Mouse (Mus musculus) embryonic facial prominence, embryonic 15.5 days (tissue): ENCODE measurements around the gene Ugt1a7c. TPM values are rescaled to one million over a fixed set of nuclear protein-coding genes. Genes with fewer than 3 reads are reported as not detected.
"Not testable (repeated sequence)": the region's sequence is repeated elsewhere in the genome, so short reads cannot be mapped to it uniquely, and the experiment has no call there.

Experiments used
- ATAC-seq: fragments of 200-750 bp; cut with Nextera tagmentation; 2 replicates; pipeline ENCODE4 v1.8.0; 2017; ENCODE audit warnings: low read depth, moderate TSS enrichment; ENCODE audit not compliant: insufficient number of reproducible peaks, low FRiP score, low TSS enrichment
- H3K27ac ChIP-seq: fragments of 300-500 bp; sonication (generic); replicated peaks from 2 replicates; pipeline ENCODE4 v1.5.1; 2015; ENCODE audit warnings: mild to moderate bottlenecking, inconsistent platforms
- H3K27me3 ChIP-seq: fragments of 300-500 bp; sonication (generic); 2 replicates; pipeline ENCODE4 v1.6.1; 2015; ENCODE audit warnings: inconsistent platforms
- H3K36me3 ChIP-seq: fragments of 300-500 bp; sonication (generic); 2 replicates; pipeline ENCODE4 v1.6.1; 2015; ENCODE audit warnings: mild to moderate bottlenecking, inconsistent platforms
- H3K4me1 ChIP-seq: fragments of 300-500 bp; sonication (generic); 2 replicates; pipeline ENCODE4 v1.6.1; 2015; ENCODE audit warnings: inconsistent platforms
- H3K4me2 ChIP-seq: fragments of 300-500 bp; sonication (generic); replicated peaks from 2 replicates; pipeline ENCODE4 v1.6.1; 2015; ENCODE audit warnings: mild to moderate bottlenecking, inconsistent platforms
- H3K4me3 ChIP-seq: fragments of 300-500 bp; sonication (generic); replicated peaks from 2 replicates; pipeline ENCODE4 v1.5.1; 2015; ENCODE audit warnings: mild to moderate bottlenecking, inconsistent platforms
- H3K9ac ChIP-seq: fragments of 300-500 bp; sonication (generic); 2 replicates; pipeline ENCODE4 v1.6.1; 2015; ENCODE audit warnings: inconsistent platforms
- H3K9me3 ChIP-seq: fragments of 300-500 bp; sonication (generic); replicated peaks from 2 replicates; pipeline ENCODE4 v1.6.1; 2016; ENCODE audit warnings: inconsistent platforms
- WGBS: fragments of 180-500 bp; shearing (Covaris S2); methylation state at CpG from one replicate; pipeline ENCODE4 v1.1.7; 2015; 5-methylcytosine and 5-hydroxymethylcytosine counted together
- polyA plus RNA-seq: library from polyadenylated mRNA; unstranded; fragments of >200 nt; fragmentation: Nextera tagmentation; extraction: Ambion mirVana; gene quantifications from 2 replicates; pipeline ENCODE4 v1.2.1, GENCODE M21; 2015

Gene Ugt1a7c
- polyA plus RNA-seq, 1 experiment from 2014 or later, result 3.0 TPM

- 56% methylated on average over 2 of the region's 2 CpGs for WGBS
- peaks cover 46% of the 10 kb centered on the region for H3K9me3 ChIP-seq
- no peaks in the 10 kb centered on the region for H3K27me3 ChIP-seq
- H3K36me3 ChIP-seq, result no peaks in the 10 kb centered on the region
- ATAC-seq, result no peak
- no peak overlapping the region for H3K9ac ChIP-seq
- no peaks in the 10 kb centered on the region for H3K4me1 ChIP-seq
- H3K27ac ChIP-seq, result no peak overlapping the region
- no peak overlapping the region for H3K4me3 ChIP-seq
- no peak overlapping the region for H3K4me2 ChIP-seq
Measured at GRCm38 (mm10) chr1:88217144-88217543, 122.3 kb downstream of the Ugt1a7c start.

GRCm38 (mm10) chr1:88217576-88217975 lies 122.7 kb downstream of the Ugt1a7c start:
- H3K27me3 ChIP-seq, result no peaks in the 10 kb centered on the region
- H3K27ac ChIP-seq, result no peak overlapping the region
- H3K36me3 ChIP-seq, result no peaks in the 10 kb centered on the region
- H3K4me3 ChIP-seq, result no peak overlapping the region
- H3K4me2 ChIP-seq, result no peak overlapping the region
- WGBS, result 37% methylated on average over 3 of the region's 3 CpGs
- no peak for ATAC-seq
- no peak overlapping the region for H3K9ac ChIP-seq
- H3K9me3 ChIP-seq, result peaks cover 42% of the 10 kb centered on the region
- no peaks in the 10 kb centered on the region for H3K4me1 ChIP-seq

DNA sequence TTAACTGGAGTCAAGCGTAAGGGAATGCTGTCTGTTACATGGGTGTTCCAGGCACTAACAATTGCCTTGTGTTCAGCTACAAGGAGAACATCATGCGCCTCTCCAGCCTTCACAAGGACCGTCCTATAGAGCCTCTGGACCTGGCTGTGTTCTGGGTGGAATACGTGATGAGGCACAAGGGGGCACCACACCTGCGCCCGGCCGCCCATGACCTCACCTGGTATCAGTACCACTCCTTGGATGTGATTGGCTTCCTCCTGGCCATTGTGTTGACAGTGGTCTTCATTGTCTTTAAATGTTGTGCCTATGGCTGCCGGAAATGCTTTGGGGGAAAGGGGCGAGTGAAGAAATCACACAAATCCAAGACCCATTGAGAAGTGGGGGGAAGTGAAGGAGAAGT lies 123.2 kb downstream of the Ugt1a7c start:
- no peak overlapping the region for H3K9ac ChIP-seq
- 73% methylated on average over 9 of the region's 9 CpGs for WGBS

DNA sequence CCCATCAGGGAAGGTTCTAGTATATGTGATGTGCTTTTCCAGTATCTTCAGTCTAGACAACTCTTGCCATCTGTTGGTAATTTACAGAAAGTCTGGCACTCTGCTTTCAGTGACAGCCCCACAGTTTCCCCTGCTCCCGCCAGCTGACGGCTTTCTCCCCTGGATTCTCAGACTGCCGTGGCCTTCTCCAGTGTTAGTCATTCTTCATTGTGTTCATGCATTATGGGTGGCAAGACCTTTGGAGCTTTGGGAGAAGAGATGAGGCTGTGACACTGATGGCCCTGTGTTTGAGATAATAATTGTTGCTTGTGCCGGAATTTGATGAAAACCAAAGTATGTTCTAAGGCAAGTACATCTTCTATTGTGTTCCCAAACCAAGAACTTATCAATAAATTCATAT lies 123.7 kb downstream of the Ugt1a7c start:
- Histone ChIP-seq H3K9ac (no peak overlapping the region), H3K4me2 (no peak overlapping the region), H3K27ac (no peak overlapping the region), H3K4me3 (no peak overlapping the region), H3K9me3 (peaks cover 32% of the 10 kb centered on the region), H3K4me1 (no peaks in the 10 kb centered on the region), H3K27me3 (no peaks in the 10 kb centered on the region), H3K36me3 (no peaks in the 10 kb centered on the region)
- 45% methylated on average over 4 of the region's 4 CpGs for WGBS
- ATAC-seq, result no peak

More for the DNA sequence above, 123.2 kb downstream of the Ugt1a7c start:
- H3K27ac ChIP-seq, result no peak overlapping the region
- H3K4me2 ChIP-seq, result no peak overlapping the region
- no peak for ATAC-seq
- H3K36me3 ChIP-seq, result no peaks in the 10 kb centered on the region
- H3K27me3 ChIP-seq, result no peaks in the 10 kb centered on the region
- peaks cover 37% of the 10 kb centered on the region for H3K9me3 ChIP-seq
- H3K4me3 ChIP-seq, result no peak overlapping the region
- H3K4me1 ChIP-seq, result no peaks in the 10 kb centered on the region

DNA sequence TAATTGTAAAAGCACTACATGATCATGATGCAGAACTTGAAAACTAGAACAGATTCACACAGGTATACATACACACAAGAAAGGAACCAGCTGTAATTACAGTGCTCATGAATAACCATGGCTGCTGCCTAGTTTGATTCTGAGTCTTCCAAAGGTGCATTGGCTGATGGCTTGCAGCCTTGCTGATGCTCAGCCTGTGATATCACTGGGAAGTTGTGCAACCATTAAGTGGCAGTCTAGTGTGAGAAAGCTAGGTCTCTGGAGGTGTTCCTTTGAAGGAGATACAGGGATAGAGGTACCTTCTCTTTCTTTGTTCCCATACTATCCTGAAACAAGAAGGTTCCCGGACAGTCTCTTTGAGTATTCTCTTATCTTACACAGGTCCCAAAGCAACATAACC lies 124.2 kb downstream of the Ugt1a7c start:
- ATAC-seq, result no peak
- Histone ChIP-seq H3K4me3 (no peak overlapping the region), H3K9me3 (peaks cover 27% of the 10 kb centered on the region), H3K27me3 (no peaks in the 10 kb centered on the region), H3K27ac (no peak overlapping the region), H3K4me1 (no peaks in the 10 kb centered on the region), H3K36me3 (no peaks in the 10 kb centered on the region), H3K4me2 (no peak overlapping the region), H3K9ac (no peak overlapping the region)
- WGBS, result 16% methylated on average over 1 of the region's 1 CpGs

- Histone ChIP-seq H3K4me1 (no peaks in the 10 kb centered on the region), H3K27me3 (no peaks in the 10 kb centered on the region), H3K9me3 (peaks cover 17% of the 10 kb centered on the region), H3K4me3 (no peak overlapping the region), H3K4me2 (no peak overlapping the region), H3K27ac (no peak overlapping the region), H3K9ac (no peak overlapping the region), H3K36me3 (no peaks in the 10 kb centered on the region)
- ATAC-seq, result no peak
Measured at GRCm38 (mm10) chr1:88220336-88220735, 125.5 kb downstream of the Ugt1a7c start.

DNA sequence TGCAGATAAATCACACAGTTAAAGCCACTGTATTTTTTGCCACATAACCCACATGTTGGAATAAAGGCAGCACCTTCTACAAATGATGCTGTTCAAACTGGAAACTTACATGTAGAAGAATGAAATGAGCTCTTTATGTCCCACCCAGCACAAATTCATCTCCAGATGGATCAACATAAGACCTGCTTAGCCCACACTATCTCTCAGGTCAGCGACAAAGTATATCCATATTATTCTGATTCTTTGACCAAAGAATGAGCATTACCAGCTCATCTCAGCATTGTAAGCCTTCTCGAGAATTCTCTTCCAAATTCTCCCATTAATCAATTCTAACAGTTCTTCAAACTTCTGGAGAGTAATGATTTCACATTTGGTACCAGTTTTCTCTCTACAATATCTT lies 127.4 kb downstream of the Ugt1a7c start:
- H3K9me3 ChIP-seq, result peaks cover 23% of the 10 kb centered on the region
- 44% methylated on average over 2 of the region's 2 CpGs for WGBS
- no peak overlapping the region for H3K9ac ChIP-seq
- H3K27me3 ChIP-seq, result no peaks in the 10 kb centered on the region
- ATAC-seq, result no peak
- no peaks in the 10 kb centered on the region for H3K36me3 ChIP-seq
- H3K4me1 ChIP-seq, result no peaks in the 10 kb centered on the region
- H3K4me2 ChIP-seq, result no peak overlapping the region
- no peak overlapping the region for H3K4me3 ChIP-seq
- H3K27ac ChIP-seq, result no peak overlapping the region

DNA sequence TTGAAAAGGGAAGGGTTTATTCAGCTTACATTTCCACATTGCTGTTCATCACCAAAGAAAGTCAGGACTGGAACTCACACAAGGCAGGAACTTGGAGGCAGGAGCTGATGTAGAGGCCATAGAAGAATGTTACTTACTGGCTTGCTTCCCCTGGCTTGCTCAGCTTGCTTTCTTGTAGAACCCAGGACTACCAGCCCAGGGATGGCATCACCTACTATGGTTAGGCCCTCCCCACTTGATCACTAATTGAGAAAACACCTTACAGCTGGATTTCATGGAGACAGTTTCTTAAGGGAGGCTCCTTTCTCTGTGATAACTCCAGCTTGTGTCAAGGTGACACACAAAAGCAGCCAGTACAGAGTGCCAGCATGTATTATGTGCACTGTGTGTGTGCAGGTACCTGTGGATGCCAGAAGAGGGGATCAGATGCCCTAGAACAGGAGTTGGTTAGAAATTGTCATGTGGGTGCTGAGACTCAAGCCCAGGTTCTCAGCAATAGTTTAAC lies 128.2 kb downstream of the Ugt1a7c start:
- not testable (repeated sequence) for H3K27ac ChIP-seq, H3K4me2 ChIP-seq, H3K4me1 ChIP-seq, H3K9ac ChIP-seq, H3K36me3 ChIP-seq, H3K4me3 ChIP-seq, ATAC-seq, H3K27me3 ChIP-seq
- peaks cover 25% of the 10 kb centered on the region for H3K9me3 ChIP-seq

DNA sequence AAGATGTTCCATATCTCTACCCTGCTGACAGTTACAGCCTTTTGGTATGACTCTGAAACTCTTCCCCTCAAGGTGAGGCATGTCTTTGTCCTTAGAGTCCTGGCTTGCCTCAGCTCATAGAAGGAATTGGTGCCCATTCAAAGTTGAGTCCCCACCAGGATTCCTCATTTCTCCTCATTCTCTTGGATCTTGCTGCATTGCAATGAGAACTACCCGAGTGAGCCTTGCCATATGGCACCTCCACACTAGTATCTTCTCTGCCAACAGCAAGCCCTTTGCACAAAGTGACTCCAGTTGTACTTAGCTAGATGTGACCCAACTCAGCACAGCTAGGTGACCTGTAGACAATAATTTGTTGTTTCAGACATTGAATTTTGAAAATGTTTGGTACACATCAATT lies 128.7 kb downstream of the Ugt1a7c start:
- H3K27me3 ChIP-seq, result no peaks in the 10 kb centered on the region
- WGBS, result 48% methylated on average over 1 of the region's 1 CpGs
- no peaks in the 10 kb centered on the region for H3K4me1 ChIP-seq
- no peak overlapping the region for H3K27ac ChIP-seq
- no peak for ATAC-seq
- no peaks in the 10 kb centered on the region for H3K36me3 ChIP-seq
- H3K9ac ChIP-seq, result no peak overlapping the region
- H3K4me2 ChIP-seq, result no peak overlapping the region
- H3K4me3 ChIP-seq, result no peak overlapping the region
- H3K9me3 ChIP-seq, result peaks cover 30% of the 10 kb centered on the region

- no peaks in the 10 kb centered on the region for H3K27me3 ChIP-seq
- no peak for ATAC-seq
- no peak overlapping the region for H3K9ac ChIP-seq
- WGBS, result 66% methylated on average over 2 of the region's 2 CpGs
- no peaks in the 10 kb centered on the region for H3K36me3 ChIP-seq
- no peaks in the 10 kb centered on the region for H3K4me1 ChIP-seq
- no peak overlapping the region for H3K27ac ChIP-seq
- H3K4me2 ChIP-seq, result no peak overlapping the region
- H3K4me3 ChIP-seq, result no peak overlapping the region
- H3K9me3 ChIP-seq, result peaks cover 34% of the 10 kb centered on the region
Measured at GRCm38 (mm10) chr1:88224029-88224776, 129.3 kb downstream of the Ugt1a7c start.

- 31% methylated on average over 2 of the region's 2 CpGs for WGBS
- H3K9me3 ChIP-seq, result peaks cover 44% of the 10 kb centered on the region
- H3K27me3 ChIP-seq, H3K4me1 ChIP-seq, H3K4me3 ChIP-seq, H3K4me2 ChIP-seq, H3K36me3 ChIP-seq, H3K27ac ChIP-seq, ATAC-seq, H3K9ac ChIP-seq: not testable (repeated sequence)
Measured at GRCm38 (mm10) chr1:88225301-88225700, 130.4 kb downstream of the Ugt1a7c start.

DNA sequence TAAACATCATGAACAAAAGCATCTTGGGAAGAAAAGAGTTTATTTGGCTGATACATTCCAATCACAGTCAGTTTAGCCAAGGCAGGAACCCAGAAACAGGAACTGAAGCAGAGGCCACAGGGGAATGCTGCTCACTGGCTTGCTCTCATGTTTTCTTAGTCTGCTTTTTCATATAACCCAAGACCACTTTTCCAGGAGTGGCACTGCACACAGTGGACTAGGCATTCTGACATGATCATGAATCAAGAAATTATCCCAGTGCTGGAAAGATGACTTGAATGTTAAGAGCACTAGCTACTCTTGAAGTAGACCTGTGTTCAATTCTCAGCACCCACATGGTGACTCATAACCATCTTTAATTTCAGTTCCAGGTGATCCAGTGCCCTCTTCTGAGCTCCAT lies 130.9 kb downstream of the Ugt1a7c start:
- no peak for ATAC-seq
- H3K27ac ChIP-seq, result no peak overlapping the region
- H3K36me3 ChIP-seq, result no peaks in the 10 kb centered on the region
- H3K27me3 ChIP-seq, result no peaks in the 10 kb centered on the region
- no peaks in the 10 kb centered on the region for H3K4me1 ChIP-seq
- peaks cover 48% of the 10 kb centered on the region for H3K9me3 ChIP-seq
- H3K9ac ChIP-seq, result no peak overlapping the region
- no peak overlapping the region for H3K4me3 ChIP-seq
- no peak overlapping the region for H3K4me2 ChIP-seq
